Mouse (Mus musculus) large intestine, adult 2 months (tissue): Measurements from ENCODE around the gene Cxcl9. TPM values are rescaled to one million over a fixed set of nuclear protein-coding genes. Genes with fewer than 3 reads are reported as not detected.
"Not testable (repeated sequence)": the region's sequence is repeated elsewhere in the genome, so short reads cannot be mapped to it uniquely, and the experiment has no call there.

Experiments
- DNase-seq: peaks from one replicate; pipeline ENCODE4 v3.0.0-alpha.2; 2012; ENCODE audit warnings: low read depth, low spot score
- WGBS: fragments of 180-500 bp; shearing (Covaris S2); methylation state at CpG from one replicate; pipeline ENCODE4 v1.1.7; 2018; 5-methylcytosine and 5-hydroxymethylcytosine counted together
- polyA plus RNA-seq: library from polyadenylated mRNA; depleted of rRNA; stranded (reverse); fragments of >200 nt; gene quantifications from 2 replicates; pipeline ENCODE4 v1.2.3, GENCODE M21; 2012; rRNA removed

The Cxcl9 gene
- 27.1 and 43.7 TPM in 2 replicates for polyA plus RNA-seq

DNA sequence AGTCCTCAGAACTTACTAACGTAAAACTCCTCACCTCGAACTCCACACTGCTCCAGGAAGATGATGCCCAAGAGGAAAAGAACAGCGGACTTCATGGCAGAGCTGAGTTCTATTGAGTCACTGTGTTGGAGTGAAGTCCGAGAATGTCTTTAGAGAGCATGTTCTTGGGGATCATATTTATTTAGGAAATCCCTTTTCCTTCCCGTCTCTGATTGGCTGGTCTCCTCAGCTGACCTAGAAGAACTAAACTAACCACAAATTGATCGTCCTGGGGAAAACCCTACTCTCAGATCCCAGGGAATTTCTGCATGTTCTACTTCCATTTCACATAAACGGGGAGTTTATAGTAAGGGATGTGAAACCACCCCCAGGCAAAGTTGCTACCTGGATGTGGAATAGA, at the start of gene Cxcl9:
Gene Cxcl9 (minus strand): TSS at position 151 of the 400 bp plus-strand sequence.
- DNase-seq = no peak
- 23% methylated on average over 7 of the region's 7 CpGs for WGBS

DNA sequence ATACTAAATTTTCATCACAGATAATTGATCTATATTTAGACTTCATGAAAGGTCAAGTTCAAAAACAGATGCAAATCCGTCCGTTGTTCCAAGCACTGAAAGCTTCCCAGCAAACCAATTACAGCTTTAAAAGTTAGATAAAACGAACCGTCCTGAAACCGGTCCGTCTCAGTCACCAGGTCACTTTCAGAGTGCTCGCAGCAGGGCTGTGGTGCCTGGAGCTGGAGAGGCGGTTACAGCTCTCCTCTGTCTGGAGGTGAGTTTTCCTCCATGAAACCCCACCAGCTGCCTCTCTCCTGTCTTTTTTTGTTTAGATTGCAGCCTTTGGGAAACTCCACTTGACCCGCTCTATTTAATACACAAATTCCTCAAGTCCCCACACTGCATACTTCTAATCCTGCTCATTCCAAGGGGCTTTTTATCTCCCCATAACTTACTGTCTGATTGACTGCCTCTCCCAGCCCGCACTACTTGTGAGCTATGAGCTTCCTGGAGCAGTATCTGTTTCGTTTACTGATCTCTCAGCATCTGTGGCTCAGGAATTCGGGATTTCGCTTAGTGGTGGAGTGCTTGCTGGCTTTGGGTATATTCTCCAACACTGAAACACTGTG, 49.0 kb upstream of the Cxcl9 start:
- 62% methylated on average over 13 of the region's 13 CpGs for WGBS
- DNase-seq = no peak

GRCm38 (mm10) chr5:92375368-92375767, 47.5 kb upstream of the Cxcl9 start:
- 88% methylated on average over 17 of the region's 17 CpGs for WGBS
- DNase-seq = no peak

- WGBS = 40% methylated on average over 6 of the region's 6 CpGs
- no peak for DNase-seq
Observed at GRCm38 (mm10) chr5:92374721-92375142, 46.9 kb upstream of the Cxcl9 start.

DNA sequence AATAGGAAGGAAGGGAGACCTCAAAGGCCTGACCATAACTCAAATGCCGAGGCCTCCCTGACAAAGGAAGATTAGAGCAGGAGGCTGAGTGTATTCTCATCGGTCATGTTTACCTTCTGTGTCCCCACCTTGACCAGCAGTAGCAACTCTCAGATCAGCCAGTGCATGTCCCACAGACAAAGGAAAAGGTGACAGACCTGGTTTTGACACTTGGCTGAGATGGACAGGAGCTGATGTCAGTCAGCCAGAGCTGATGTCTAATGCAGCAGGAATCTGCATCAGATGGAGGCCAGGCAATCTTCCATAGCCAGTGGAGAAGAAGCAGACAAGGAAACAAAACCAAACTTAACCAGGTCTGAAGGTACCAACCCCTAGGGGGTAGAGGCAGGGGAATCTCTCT, 44.7 kb upstream of the Cxcl9 start:
- no peak for DNase-seq
- whole genome bisulfite sequencing = 51% methylated on average over 2 of the region's 2 CpGs

- no peak for DNase-seq
- WGBS = 84% methylated on average over 14 of the region's 14 CpGs
Observed at GRCm38 (mm10) chr5:92371361-92371976, 43.6 kb upstream of the Cxcl9 start.

DNA sequence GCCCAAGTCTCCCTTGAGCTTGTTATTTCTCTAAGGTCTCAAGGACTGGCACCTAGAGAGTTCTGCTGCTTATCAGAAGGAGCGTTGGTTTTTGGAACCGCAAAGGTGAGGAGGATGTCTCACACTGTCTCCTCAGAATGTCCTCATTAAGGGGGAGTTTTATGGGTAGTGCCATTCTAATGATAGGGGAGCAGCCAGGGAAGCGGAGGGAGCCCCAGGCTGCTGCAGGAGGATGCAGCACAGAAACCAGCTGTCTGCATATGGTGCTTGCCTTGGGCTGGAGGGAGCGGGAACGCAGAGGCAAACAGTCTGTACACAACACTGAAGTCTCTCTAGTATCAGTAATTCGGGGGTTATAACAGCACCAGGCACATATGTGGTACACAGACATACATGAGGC, 43.0 kb upstream of the Cxcl9 start:
- no peak for DNase-seq
- WGBS = 85% methylated on average over 6 of the region's 6 CpGs

DNA sequence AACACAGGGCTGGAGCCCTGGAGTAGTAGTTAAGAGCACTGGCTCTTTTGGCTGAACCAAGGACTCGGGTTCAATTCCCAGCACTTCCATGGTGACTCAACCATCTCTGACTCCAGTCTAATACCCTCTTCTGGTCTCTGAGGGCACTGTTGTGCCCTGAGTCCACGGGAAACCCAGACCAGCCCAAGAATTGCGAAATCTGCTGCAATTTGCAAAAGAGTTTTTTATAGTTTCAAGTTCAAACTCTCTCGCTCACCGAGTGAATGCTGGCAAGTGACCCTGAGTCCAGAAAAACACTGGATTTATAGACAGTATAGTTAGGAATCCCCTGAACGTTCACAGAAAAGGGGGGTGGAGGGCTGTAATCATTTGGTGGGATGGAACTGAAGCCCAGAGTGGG, 42.5 kb upstream of the Cxcl9 start:
- DNase-seq = no peak
- 35% methylated on average over 6 of the region's 6 CpGs for WGBS

- 51% methylated on average over 13 of the region's 13 CpGs for WGBS
- no peak for DNase-seq
Observed at GRCm38 (mm10) chr5:92369151-92369994, 41.5 kb upstream of the Cxcl9 start.

GRCm38 (mm10) chr5:92368392-92368791, 40.5 kb upstream of the Cxcl9 start:
- no peak for DNase-seq
- 35% methylated on average over 10 of the region's 10 CpGs for WGBS

GRCm38 (mm10) chr5:92366565-92366964, 38.7 kb upstream of the Cxcl9 start:
- whole genome bisulfite sequencing = 36% methylated on average over 6 of the region's 6 CpGs
- DNase-seq = no peak

DNA sequence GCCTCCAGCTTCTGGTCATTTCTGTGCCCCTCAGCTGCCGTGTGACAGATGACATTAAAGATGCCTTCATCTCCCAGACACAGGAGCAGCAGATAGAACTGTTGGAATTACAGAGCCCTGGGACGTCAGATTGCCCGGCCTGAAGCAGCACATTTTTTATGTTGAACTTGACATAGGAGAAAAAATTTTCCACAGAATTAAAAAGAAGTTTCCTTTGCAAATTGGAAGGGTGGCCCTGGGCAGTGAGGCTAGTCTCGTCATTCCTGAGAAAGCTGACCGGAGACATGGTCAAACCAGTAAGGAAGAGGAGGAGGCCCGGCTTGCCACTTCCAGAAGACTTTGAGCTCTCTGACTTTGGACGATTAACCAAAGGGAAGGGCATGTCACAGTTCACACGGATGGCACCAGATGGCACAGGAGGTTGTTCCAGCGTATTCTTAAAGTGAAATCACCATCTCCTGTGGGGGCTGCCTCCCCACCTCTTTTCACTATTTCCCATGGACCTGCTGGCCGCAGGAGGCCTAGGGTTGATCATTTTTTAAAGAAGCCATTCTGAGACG, 37.3 kb upstream of the Cxcl9 start:
- DNase-seq = no peak
- WGBS = 64% methylated on average over 11 of the region's 11 CpGs

- WGBS = 95% methylated on average over 5 of the region's 5 CpGs
- DNase-seq = no peak
Observed at GRCm38 (mm10) chr5:92364011-92364410, 36.1 kb upstream of the Cxcl9 start.

GRCm38 (mm10) chr5:92363179-92363578, 35.3 kb upstream of the Cxcl9 start:
- WGBS = 16% methylated on average over 4 of the region's 4 CpGs
- DNase-seq = no peak

GRCm38 (mm10) chr5:92358767-92359455, 31.0 kb upstream of the Cxcl9 start:
- WGBS = 51% methylated on average over 11 of the region's 11 CpGs
- no peak for DNase-seq

DNA sequence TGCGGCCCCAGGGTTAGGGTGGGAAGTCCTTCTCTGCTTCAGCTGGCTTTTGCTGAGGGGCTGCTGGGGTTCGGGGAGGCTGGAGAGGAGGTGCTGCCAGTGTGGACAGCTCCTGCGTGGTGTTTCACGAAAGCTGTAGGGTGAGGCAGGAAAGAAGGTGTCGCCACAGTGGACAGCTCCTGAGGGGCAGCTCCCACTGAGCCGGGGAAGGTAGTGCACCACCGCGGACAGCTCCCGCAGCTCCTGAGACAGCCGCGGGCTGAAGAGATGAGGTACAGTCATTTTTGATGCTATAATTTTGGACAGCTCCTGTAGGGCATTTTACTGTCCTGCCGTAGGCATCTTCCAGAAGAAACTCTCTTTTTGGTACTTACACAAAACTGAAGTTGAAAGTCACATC, 30.2 kb upstream of the Cxcl9 start:
- no peak for DNase-seq
- whole genome bisulfite sequencing = 18% methylated on average over 12 of the region's 12 CpGs

GRCm38 (mm10) chr5:92353517-92353916, 25.6 kb upstream of the Cxcl9 start:
- 0% methylated on average over 11 of the region's 11 CpGs for WGBS
- no peak for DNase-seq

DNA sequence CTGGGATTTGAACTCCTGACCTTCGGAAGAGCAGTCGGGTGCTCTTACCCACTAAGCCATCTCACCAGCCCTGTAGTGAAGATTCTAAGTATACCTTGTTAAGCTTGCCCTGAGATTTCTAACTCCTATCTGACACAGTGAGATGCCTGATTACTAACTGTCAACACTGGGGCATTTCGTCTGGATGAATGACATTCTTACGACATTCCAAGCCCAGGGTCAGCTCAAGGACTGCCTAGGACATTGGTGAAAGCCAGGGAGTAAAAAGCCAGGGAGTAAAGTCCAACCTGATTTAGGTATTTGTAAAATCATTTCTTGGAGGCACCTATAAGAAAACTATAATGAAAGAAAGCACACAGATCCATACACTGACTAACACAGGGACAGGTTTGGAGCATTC, 24.8 kb upstream of the Cxcl9 start:
- not testable (repeated sequence) for DNase-seq
- WGBS = 72% methylated on average over 4 of the region's 4 CpGs

GRCm38 (mm10) chr5:92349731-92350130, 21.9 kb upstream of the Cxcl9 start:
- no peak for DNase-seq
- WGBS = 71% methylated on average over 7 of the region's 7 CpGs
